Mouse (Mus musculus) neural tube, embryonic 14.5 days (tissue): ENCODE data around the gene Nol4l. TPM values are rescaled to one million over a fixed set of nuclear protein-coding genes. Genes with fewer than 3 reads are reported as not detected.

Source experiments
- ATAC-seq: fragments of 200-750 bp; cut with Nextera tagmentation; 2 replicates; pipeline ENCODE4 v1.8.0; 2017; ENCODE audit warnings: low read depth, mild to moderate bottlenecking, moderate TSS enrichment, moderate library complexity
- H3K27ac ChIP-seq: fragments of 300-500 bp; sonication (generic); 2 replicates; pipeline ENCODE4 v1.5.1; 2014; ENCODE audit warnings: low read depth, mild to moderate bottlenecking, control low read depth, low read length, moderate library complexity, mixed read lengths
- H3K27me3 ChIP-seq: fragments of 300-500 bp; sonication (generic); 2 replicates; pipeline ENCODE4 v1.6.1; 2014; ENCODE audit warnings: low read length; ENCODE audit not compliant: control insufficient read depth, insufficient read depth
- H3K36me3 ChIP-seq: fragments of 300-500 bp; sonication (generic); 2 replicates; pipeline ENCODE4 v1.6.1; 2014; ENCODE audit warnings: low read length, mixed read lengths; ENCODE audit not compliant: control insufficient read depth, insufficient read depth
- H3K4me1 ChIP-seq: fragments of 300-500 bp; sonication (generic); 2 replicates; pipeline ENCODE4 v1.6.1; 2014; ENCODE audit warnings: low read length; ENCODE audit not compliant: control insufficient read depth, insufficient read depth
- H3K4me2 ChIP-seq: fragments of 300-500 bp; sonication (generic); 2 replicates; pipeline ENCODE4 v1.6.1; 2014; ENCODE audit warnings: mild to moderate bottlenecking, low read depth, low read length, control low read depth
- H3K4me3 ChIP-seq: fragments of 300-500 bp; sonication (generic); 2 replicates; pipeline ENCODE4 v1.5.1; 2014; ENCODE audit warnings: low read depth, low read length, control low read depth, mixed read lengths
- H3K9ac ChIP-seq: fragments of 300-500 bp; sonication (generic); replicated peaks from 2 replicates; pipeline ENCODE4 v1.6.1; 2014; ENCODE audit warnings: low read depth, mild to moderate bottlenecking, control low read depth, low read length, mixed read lengths
- H3K9me3 ChIP-seq: fragments of 300-500 bp; sonication (generic); 2 replicates; pipeline ENCODE4 v1.6.1; 2016; ENCODE audit warnings: low read length; ENCODE audit not compliant: control insufficient read depth
- WGBS: fragments of 180-500 bp; shearing (Covaris S2); extraction: QIAGEN DNeasy Blood & Tissue Kit; methylation state at CpG from one replicate; pipeline ENCODE4 v1.1.7; 2014; 5-methylcytosine and 5-hydroxymethylcytosine counted together
- polyA plus RNA-seq: library from polyadenylated mRNA; unstranded; fragments of >200 nt; fragmentation: Nextera tagmentation; extraction: Ambion mirVana; gene quantifications from 2 replicates; pipeline ENCODE4 v1.2.1, GENCODE M21; 2014

The Nol4l gene
- polyA plus RNA-seq, 1 experiment from 2014 or later, result 44.4 TPM

- Histone ChIP-seq H3K36me3 (no peaks in the 10 kb centered on the region), H3K27me3 (no peaks in the 10 kb centered on the region), H3K4me1 (peaks cover 25% of the 10 kb centered on the region), H3K27ac (peak overlapping the region; percentile 80), H3K9me3 (no peaks in the 10 kb centered on the region), H3K4me3 (no peak overlapping the region), H3K9ac (0 out of 2 replicates have a peak overlapping the region, but pooled peaks have one; percentile 37), H3K4me2 (peak overlapping the region; percentile 30; the same call in 1 of the 2 replicates)
- 25% methylated on average over 4 of the region's 4 CpGs for WGBS
- peak; percentile 7; the same call in 1 of the 2 replicates for ATAC-seq
Measured at GRCm38 (mm10) chr2:153484071-153484470, 45.7 kb downstream of the Nol4l start.

- peak; percentile 62 for ATAC-seq
- Histone ChIP-seq H3K27me3 (no peaks in the 10 kb centered on the region), H3K27ac (peak overlapping the region; percentile 80), H3K4me3 (no peak overlapping the region), H3K9ac (peak overlapping the region; percentile 47), H3K4me2 (peak overlapping the region; percentile 30; the same call in 1 of the 2 replicates), H3K4me1 (peaks cover 25% of the 10 kb centered on the region), H3K36me3 (no peaks in the 10 kb centered on the region), H3K9me3 (no peaks in the 10 kb centered on the region)
- 5% methylated on average over 20 of the region's 20 CpGs for WGBS
Measured at GRCm38 (mm10) chr2:153483118-153483983, 46.4 kb downstream of the Nol4l start.

GRCm38 (mm10) chr2:153481861-153482120 lies 48.0 kb downstream of the Nol4l start:
- Histone ChIP-seq H3K4me1 (peaks cover 25% of the 10 kb centered on the region), H3K9ac (no peak overlapping the region), H3K27me3 (no peaks in the 10 kb centered on the region), H3K4me2 (no peak overlapping the region), H3K9me3 (no peaks in the 10 kb centered on the region), H3K36me3 (no peaks in the 10 kb centered on the region), H3K4me3 (no peak overlapping the region), H3K27ac (no peak overlapping the region)
- no peak for ATAC-seq
- WGBS, result 73% methylated on average over 2 of the region's 2 CpGs

GRCm38 (mm10) chr2:153481108-153481860 lies 48.5 kb downstream of the Nol4l start:
- Histone ChIP-seq H3K4me2 (no peak overlapping the region), H3K27ac (0 out of 2 replicates have a peak overlapping the region, but pooled peaks have one; percentile 5), H3K27me3 (no peaks in the 10 kb centered on the region), H3K36me3 (no peaks in the 10 kb centered on the region), H3K4me3 (no peak overlapping the region), H3K9ac (no peak overlapping the region), H3K9me3 (no peaks in the 10 kb centered on the region), H3K4me1 (peaks cover 25% of the 10 kb centered on the region)
- WGBS, result 76% methylated on average over 7 of the region's 7 CpGs
- ATAC-seq, result no peak

GRCm38 (mm10) chr2:153479486-153479885 lies 50.3 kb downstream of the Nol4l start:
- no peak for ATAC-seq
- 100% methylated on average over 1 of the region's 1 CpGs for WGBS
- no peak overlapping the region for H3K4me2 ChIP-seq
- H3K9me3 ChIP-seq, result no peaks in the 10 kb centered on the region
- H3K36me3 ChIP-seq, result no peaks in the 10 kb centered on the region
- H3K9ac ChIP-seq, result no peak overlapping the region
- no peak overlapping the region for H3K27ac ChIP-seq
- H3K27me3 ChIP-seq, result no peaks in the 10 kb centered on the region
- H3K4me3 ChIP-seq, result no peak overlapping the region
- H3K4me1 ChIP-seq, result peaks cover 30% of the 10 kb centered on the region

- no peaks in the 10 kb centered on the region for H3K27me3 ChIP-seq
- H3K9me3 ChIP-seq, result no peaks in the 10 kb centered on the region
- peak; percentile 70; the same call in 1 of the 2 replicates for ATAC-seq
- no peak overlapping the region for H3K27ac ChIP-seq
- H3K9ac ChIP-seq, result no peak overlapping the region
- H3K36me3 ChIP-seq, result no peaks in the 10 kb centered on the region
- no peak overlapping the region for H3K4me3 ChIP-seq
- H3K4me1 ChIP-seq, result peaks cover 21% of the 10 kb centered on the region
- H3K4me2 ChIP-seq, result no peak overlapping the region
- 1% methylated on average over 4 of the region's 4 CpGs for WGBS
Measured at GRCm38 (mm10) chr2:153478583-153478982, 51.2 kb downstream of the Nol4l start.

GRCm38 (mm10) chr2:153475114-153476112 lies 54.4 kb downstream of the Nol4l start:
- Histone ChIP-seq H3K9me3 (no peaks in the 10 kb centered on the region), H3K9ac (0 out of 2 replicates have a peak overlapping the region, but pooled peaks have one; percentile 7), H3K27me3 (no peaks in the 10 kb centered on the region), H3K27ac (peak overlapping the region; percentile 18; the same call in 1 of the 2 replicates), H3K4me3 (no peak overlapping the region), H3K4me1 (peaks cover 12% of the 10 kb centered on the region), H3K4me2 (no peak overlapping the region), H3K36me3 (no peaks in the 10 kb centered on the region)
- whole genome bisulfite sequencing, result 48% methylated on average over 4 of the region's 4 CpGs
- ATAC-seq, result no peak

GRCm38 (mm10) chr2:153470983-153471382 lies 58.8 kb downstream of the Nol4l start:
- Histone ChIP-seq H3K9me3 (no peaks in the 10 kb centered on the region), H3K4me2 (no peak overlapping the region), H3K27ac (no peak overlapping the region), H3K27me3 (no peaks in the 10 kb centered on the region), H3K36me3 (no peaks in the 10 kb centered on the region), H3K4me3 (no peak overlapping the region), H3K9ac (no peak overlapping the region), H3K4me1 (peaks cover 16% of the 10 kb centered on the region)
- 57% methylated on average over 3 of the region's 3 CpGs for WGBS
- ATAC-seq, result no peak
